Mouse (Mus musculus) ovary, adult 2 months (tissue): ENCODE data around the gene Scd3. TPM values are rescaled to one million over a fixed set of nuclear protein-coding genes. Genes with fewer than 3 reads are reported as not detected.

ENCODE experiments used
- polyA plus RNA-seq: library from polyadenylated mRNA; depleted of rRNA; stranded (reverse); fragments of >200 nt; gene quantifications from 2 replicates; pipeline ENCODE4 v1.2.3, GENCODE M21; 2012; rRNA removed

Gene Scd3
- polyA plus RNA-seq: 0.33 and 0.46 TPM in 2 replicates

DNA sequence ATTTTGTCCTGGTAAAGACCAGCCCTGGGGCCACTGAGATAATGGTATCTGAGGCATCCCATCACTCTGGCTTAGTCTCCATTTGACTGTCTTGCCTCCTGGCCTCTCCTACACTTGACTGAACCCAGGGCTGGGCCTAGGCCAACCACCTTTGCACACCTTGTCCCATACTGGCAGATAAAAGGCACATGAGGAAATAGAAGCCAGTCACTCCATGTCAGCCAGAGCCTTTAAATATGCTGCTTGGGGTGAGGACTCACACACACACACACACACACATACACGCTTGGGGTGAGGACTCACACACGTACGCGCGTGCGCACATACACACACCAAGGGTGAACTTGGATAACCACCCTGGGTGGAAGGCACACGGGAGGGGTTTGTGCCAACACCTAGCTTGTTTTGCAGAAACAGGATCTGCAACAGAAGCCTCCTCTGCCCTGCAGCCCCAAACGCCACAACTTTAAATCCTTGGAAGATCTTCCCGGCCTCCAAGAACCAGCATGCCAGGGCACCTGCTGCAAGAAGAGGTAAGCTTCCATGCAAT is at the start of gene Scd3:
Gene Scd3, plus strand, starts transcription at position 255 of the 550 bp plus-strand sequence.

GRCm38 (mm10) chr19:44192342-44192741 is 10.7 kb upstream of the Scd3 start, which contains the start of gene Pkd2l1:
Gene Pkd2l1 (minus strand): TSS chr19:44192442.

DNA sequence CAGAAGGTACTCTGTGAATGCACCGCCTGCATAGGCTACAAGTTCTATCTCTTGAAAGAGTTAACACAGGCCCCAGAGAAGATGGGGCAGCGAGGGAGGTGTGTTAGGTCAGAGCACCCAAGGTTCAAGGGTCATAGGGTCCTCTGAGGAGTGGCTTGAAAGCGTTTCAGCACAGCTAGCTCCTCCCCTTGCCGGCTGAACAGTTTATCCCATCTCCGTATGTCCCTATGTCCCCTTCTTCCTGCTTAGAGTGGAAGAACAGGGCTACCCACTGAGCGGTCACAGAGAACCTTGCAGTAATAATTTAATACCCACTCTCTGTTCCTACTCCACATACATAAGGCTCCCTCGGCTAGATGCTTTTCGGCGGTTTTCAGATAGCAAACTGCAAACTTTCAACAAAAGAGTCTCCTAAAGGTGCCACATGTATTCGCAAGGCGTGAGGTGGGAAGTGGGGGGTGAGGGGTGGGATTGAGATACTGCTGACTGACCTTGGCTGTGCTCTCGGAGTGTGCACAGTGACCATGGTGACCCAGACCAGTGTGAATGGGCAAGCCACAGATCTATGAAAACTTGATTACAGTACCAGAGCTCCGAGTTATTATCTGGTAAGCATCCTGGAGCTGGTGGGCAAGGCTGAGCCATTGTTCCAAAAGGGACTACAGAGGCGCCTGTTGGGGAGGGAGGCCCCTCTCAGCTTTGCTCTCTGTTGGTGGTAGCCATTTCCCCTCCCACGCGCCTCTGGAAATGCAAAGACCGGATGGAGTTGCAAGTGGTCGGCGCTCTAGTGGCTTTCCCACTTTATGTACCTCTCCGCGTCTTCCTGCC is 90.1 kb downstream of the Scd3 start, which contains the start of gene Scd2:
Gene Scd2, plus strand, starts transcription at position 734 of the 828 bp plus-strand sequence.

Other genes starting within 250 kb of the Scd3 start
- 1.7 and 2.1 TPM in 2 replicates for gene Cpn1, start 216.7 kb upstream of the Scd3 start, polyA plus RNA-seq
- 0.09 and 0.10 TPM in 2 replicates for gene Cyp2c23, start 174.1 kb upstream of the Scd3 start, polyA plus RNA-seq
- 4.7 and 7.0 TPM in 2 replicates for gene Erlin1, start 133.5 kb upstream of the Scd3 start, polyA plus RNA-seq
- gene Chuk, start 95.8 kb upstream of the Scd3 start, polyA plus RNA-seq: 9.7 and 10.0 TPM in 2 replicates
- gene Cwf19l1, start 67.4 kb upstream of the Scd3 start, polyA plus RNA-seq: 4.4 and 5.0 TPM in 2 replicates
- 16.4 and 24.2 TPM in 2 replicates for gene Bloc1s2, start 56.8 kb upstream of the Scd3 start, polyA plus RNA-seq
- gene Pkd2l1, start 10.8 kb upstream of the Scd3 start, polyA plus RNA-seq: 0.11 and 0.15 TPM in 2 replicates
- gene Scd2, start 90.4 kb downstream of the Scd3 start, polyA plus RNA-seq: 512 and 709 TPM in 2 replicates
- gene Scd4, start 129.8 kb downstream of the Scd3 start, polyA plus RNA-seq: 0.41 and 0.50 TPM in 2 replicates
- 573 and 655 TPM in 2 replicates for gene Scd1, start 204.6 kb downstream of the Scd3 start, polyA plus RNA-seq